Mouse (Mus musculus) liver, embryonic 14.5 days (tissue): ENCODE measurements around the gene Itga10.

Experiments used
- CTCF ChIP-seq: IDR thresholded peaks from 2 replicates; pipeline ENCODE4 v1.5.1; 2016; ENCODE audit warnings: antibody characterized with exemption, low read depth, control low read depth
- EP300 ChIP-seq: IDR thresholded peaks from 2 replicates; pipeline ENCODE4 v1.6.1; 2016; ENCODE audit warnings: antibody characterized with exemption, low read depth

- TF ChIP-seq CTCF (no peak), EP300 (no peak)
Measured at GRCm38 (mm10) chr3:96601941-96602703, 43.3 kb upstream of the Itga10 start.
